Mouse (Mus musculus) G1E (cell line): ENCODE results near the gene Axin1. TPM values are rescaled to one million over a fixed set of nuclear protein-coding genes. Genes with fewer than 3 reads are reported as not detected.
A peak's percentile ranks its signal among the peaks of the same experiment; 100 is the strongest.

Experiments used
- ATAC-seq: 2 replicates; pipeline ENCODE4 v1.8.0; 2016; ENCODE audit warnings: mild to moderate bottlenecking; ENCODE audit not compliant: insufficient number of reproducible peaks, poor library complexity, low FRiP score, severe bottlenecking; ENCODE audit errors: extremely low read depth
- DNase-seq: peaks from one replicate; pipeline ENCODE4 v3.0.0; 2012; ENCODE audit warnings: low spot score
- H3K27me3 ChIP-seq: 2 replicates; pipeline ENCODE4 v1.6.1; 2012; ENCODE audit warnings: mild to moderate bottlenecking, low read length, inconsistent platforms; ENCODE audit not compliant: insufficient read depth
- H3K36me3 ChIP-seq: replicated peaks from 2 replicates; pipeline ENCODE3; 2012; ENCODE audit warnings: mild to moderate bottlenecking, inconsistent platforms
- H3K4me1 ChIP-seq: 2 replicates; pipeline ENCODE4 v1.6.1; 2012; ENCODE audit warnings: low read depth, low read length, inconsistent platforms, mixed read lengths; ENCODE audit not compliant: insufficient read depth
- H3K4me3 ChIP-seq: 2 replicates; pipeline ENCODE4 v1.5.1; 2012; ENCODE audit warnings: low read depth, mild to moderate bottlenecking, inconsistent platforms, low read length, moderate library complexity, mixed read lengths
- H3K9me3 ChIP-seq: replicated peaks from 2 replicates; pipeline ENCODE4 v1.6.1; 2012; ENCODE audit warnings: inconsistent platforms
- CTCF ChIP-seq: IDR thresholded peaks from 2 replicates; pipeline ENCODE4 v1.5.1; 2012; ENCODE audit warnings: low read depth, low read length, inconsistent platforms, mixed read lengths
- GATA1 ChIP-seq: IDR thresholded peaks from 2 replicates; pipeline ENCODE4 v1.6.1; 2012; ENCODE audit warnings: borderline replicate concordance, low read length, inconsistent platforms, mixed read lengths
- GATA2 ChIP-seq: IDR thresholded peaks from 2 replicates; pipeline ENCODE4 v1.6.1; 2012; ENCODE audit warnings: low read depth, low read length, inconsistent platforms, borderline replicate concordance
- POLR2AphosphoS5 ChIP-seq: IDR thresholded peaks from 2 replicates; pipeline ENCODE4 v1.6.1; 2012; ENCODE audit warnings: low read depth, low read length, inconsistent platforms; ENCODE audit not compliant: insufficient replicate concordance
- TAL1 ChIP-seq: conservative IDR thresholded peaks from 2 replicates; pipeline ENCODE4 v1.6.1; 2012; ENCODE audit warnings: low read depth, low read length, inconsistent platforms, mixed read lengths
- polyA plus RNA-seq: library from polyadenylated mRNA; stranded (reverse); fragments of >175 nt; gene quantifications from 2 replicates; pipeline ENCODE4 v1.2.3, GENCODE M21; 2012
- total RNA-seq, 2 experiments: library from RNA; stranded (forward) in 1 of 2; stranded (reverse) in 1 of 2; fragments of 200-1000 nt in 1 of 2; fragments of >200 nt in 1 of 2; fragmentation: Nextera tagmentation in 1 of 2; gene quantifications; 2 replicates each; pipeline ENCODE4 v1.2.3; 2014 to 2017

The Axin1 gene
- total and polyA plus RNA-seq, 3 experiments = 45.5 to 96.7 (median 87.3) TPM

DNA sequence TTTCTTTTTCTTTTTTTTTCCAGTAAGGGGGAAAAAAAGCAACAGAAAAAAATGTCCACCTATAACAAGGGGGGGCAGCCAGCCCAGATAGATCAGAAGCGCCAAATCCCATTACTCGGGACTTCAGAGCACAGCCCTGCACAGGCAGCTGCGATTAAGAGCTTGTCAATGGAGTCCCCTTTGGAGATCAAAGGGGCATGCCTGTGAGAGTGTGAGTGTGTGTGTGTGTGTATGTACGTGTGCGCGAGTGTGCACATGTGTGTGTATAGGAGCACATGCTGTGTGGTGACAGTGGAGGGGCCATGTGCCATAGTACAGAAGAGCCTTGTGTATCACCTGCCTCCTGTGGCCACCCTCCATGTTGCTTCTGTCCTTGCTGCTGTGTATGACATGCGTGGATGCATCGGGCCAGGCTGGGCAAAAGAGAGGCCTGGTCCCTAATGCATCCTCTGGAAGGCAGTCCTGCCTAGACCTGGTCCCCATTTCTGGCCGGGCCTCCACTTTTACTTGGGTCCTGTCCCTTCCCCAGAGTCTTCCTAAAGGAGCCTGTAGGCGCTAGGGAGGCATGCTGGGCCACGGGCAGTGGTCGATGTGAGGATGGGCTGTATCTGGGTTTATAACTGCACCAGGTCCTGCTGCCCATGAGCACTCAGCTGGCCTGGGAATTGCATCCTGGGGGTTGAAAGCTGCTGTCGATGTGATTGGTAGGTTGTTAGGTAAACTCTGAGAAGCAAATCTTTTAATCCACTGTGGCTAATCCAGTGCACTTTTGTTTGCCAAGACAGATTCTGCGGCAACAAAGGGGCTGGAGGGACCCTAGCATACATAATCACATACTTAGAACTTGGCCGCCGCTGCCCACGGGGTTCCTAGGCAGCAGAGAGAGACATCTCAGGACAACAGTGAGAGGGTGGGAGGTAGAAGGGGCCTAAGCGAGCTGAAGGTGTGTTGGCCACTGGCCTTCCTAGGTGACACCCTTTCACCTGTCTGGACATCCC is 6.3 kb upstream of the Axin1 start:
- DNase-seq = no peak
- H3K4me3 ChIP-seq = no peak overlapping the region
- H3K27me3 ChIP-seq = no peaks in the 10 kb centered on the region
- peaks cover 8% of the 10 kb centered on the region for H3K4me1 ChIP-seq
- H3K36me3 ChIP-seq = peaks cover 81% of the 10 kb centered on the region
- no peaks in the 10 kb centered on the region for H3K9me3 ChIP-seq
- TF ChIP-seq GATA1 = no peak
- TF ChIP-seq CTCF = no peak
- no peak for TF ChIP-seq TAL1
- no peak for TF ChIP-seq GATA2
- TF ChIP-seq POLR2AphosphoS5 = no peak
- no peak for ATAC-seq

DNA sequence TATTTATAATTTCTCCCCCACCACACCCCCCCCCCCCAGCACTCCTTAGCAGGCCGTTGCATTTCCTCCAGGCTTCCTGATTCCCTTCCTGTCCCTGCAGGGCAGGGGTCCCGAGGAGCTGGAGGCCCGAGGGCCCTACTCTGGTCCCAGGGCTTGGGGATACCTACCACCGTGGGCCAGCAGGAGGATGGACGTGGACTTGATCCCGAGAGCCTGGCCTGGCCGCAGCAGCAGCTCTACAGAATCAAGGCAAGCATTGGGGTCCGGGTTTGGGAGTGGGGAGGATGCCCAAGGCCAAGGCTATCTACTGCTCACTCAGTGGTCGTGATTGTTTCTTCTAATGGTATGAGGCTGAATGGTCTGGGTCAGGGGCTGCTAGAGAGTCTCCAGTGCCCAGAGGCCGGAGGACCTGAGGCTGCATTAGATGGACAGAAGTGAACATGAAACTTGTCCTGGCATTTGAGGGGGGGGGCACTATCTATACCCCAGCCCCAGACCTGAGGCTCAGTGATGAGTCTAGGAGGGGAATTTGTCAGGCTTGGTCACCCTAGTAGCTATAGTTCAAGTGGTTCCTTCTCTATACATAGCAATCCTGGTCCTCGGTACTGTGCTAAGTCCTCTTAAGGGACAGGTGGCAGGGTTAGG is 1.3 kb upstream of the Axin1 start:
- no peak for TF ChIP-seq TAL1
- no peak for TF ChIP-seq GATA1
- no peak for TF ChIP-seq POLR2AphosphoS5
- no peak for TF ChIP-seq CTCF
- TF ChIP-seq GATA2 = no peak
- no peak for ATAC-seq
- Histone ChIP-seq H3K36me3 (peaks cover 47% of the 10 kb centered on the region), H3K4me3 (no peak overlapping the region; the same call in 1 of the 2 replicates), H3K4me1 (peaks cover 43% of the 10 kb centered on the region), H3K9me3 (no peaks in the 10 kb centered on the region), H3K27me3 (no peaks in the 10 kb centered on the region)
- DNase-seq = no peak

DNA sequence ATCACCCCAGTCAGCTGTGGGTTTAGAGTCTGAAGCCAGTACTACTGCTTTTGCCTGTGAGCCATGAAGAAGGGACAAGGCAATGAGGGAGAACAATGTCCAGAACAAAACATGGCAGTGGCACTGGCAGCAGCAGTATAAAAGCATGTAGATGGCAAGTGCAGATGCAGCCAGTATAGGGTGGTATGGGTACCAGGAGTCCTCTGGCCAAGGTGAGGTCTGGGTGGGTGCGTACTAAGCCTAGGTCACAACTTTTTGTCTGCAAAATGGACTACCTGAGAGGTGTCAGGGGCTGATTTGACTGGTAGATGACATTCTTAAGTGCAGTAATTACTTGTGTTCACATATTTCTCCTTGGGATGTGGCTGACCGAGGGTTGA is 747 bp upstream of the Axin1 start:
- H3K9me3 ChIP-seq = no peaks in the 10 kb centered on the region
- H3K36me3 ChIP-seq = peaks cover 47% of the 10 kb centered on the region
- H3K4me1 ChIP-seq = peaks cover 44% of the 10 kb centered on the region
- no peak for TF ChIP-seq POLR2AphosphoS5
- no peak for TF ChIP-seq CTCF
- no peak for TF ChIP-seq TAL1
- TF ChIP-seq GATA2 = no peak
- TF ChIP-seq GATA1 = no peak
- peak overlapping the region; percentile 88 for H3K4me3 ChIP-seq
- DNase-seq (no peak), ATAC-seq (no peak)
- no peaks in the 10 kb centered on the region for H3K27me3 ChIP-seq

DNA sequence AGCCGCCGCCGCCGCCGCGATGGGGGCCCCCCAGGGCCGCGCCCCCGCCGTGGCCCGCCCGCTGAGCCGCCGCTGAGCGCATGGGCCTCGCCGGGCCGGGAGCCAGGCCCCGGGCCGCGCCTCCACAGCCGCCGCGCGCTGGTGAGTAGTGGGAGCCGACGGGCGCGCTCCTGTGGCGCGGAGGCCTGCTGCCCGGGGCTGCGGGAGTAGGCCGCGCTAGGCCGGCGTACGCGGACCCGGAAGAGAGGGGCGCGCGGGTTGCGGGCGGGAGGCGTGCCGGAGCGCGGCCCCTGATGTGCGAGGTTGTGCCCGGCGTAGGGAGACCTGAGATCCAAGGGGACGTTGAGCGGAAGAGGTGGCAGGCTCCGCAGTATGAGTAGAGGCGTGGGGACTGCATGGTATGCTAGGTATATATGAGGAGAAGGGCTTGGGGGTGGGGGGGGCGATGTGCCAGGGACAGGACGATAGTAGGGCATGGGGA is 453 bp downstream of the Axin1 start:
- H3K4me3 ChIP-seq = peak overlapping the region; percentile 88
- ATAC-seq (no peak), DNase-seq (peak; percentile 28)
- H3K36me3 ChIP-seq = peaks cover 49% of the 10 kb centered on the region
- peaks cover 47% of the 10 kb centered on the region for H3K4me1 ChIP-seq
- no peak for TF ChIP-seq TAL1
- no peak for TF ChIP-seq GATA2
- H3K9me3 ChIP-seq = no peaks in the 10 kb centered on the region
- H3K27me3 ChIP-seq = no peaks in the 10 kb centered on the region

DNA sequence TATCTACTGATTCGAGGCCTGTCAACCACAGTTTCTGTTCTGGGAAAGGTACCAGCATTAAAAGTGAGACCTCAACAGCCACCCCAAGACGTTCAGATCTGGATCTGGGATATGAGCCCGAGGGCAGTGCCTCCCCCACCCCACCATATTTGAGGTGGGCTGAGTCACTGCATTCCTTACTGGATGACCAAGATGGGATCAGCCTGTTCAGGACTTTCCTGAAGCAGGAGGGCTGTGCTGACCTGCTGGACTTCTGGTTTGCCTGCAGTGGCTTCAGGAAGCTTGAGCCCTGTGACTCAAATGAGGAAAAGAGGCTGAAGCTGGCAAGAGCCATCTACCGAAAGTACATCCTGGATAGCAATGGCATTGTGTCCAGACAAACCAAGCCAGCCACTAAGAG is 4.3 kb downstream of the Axin1 start:
- Histone ChIP-seq H3K9me3 (no peaks in the 10 kb centered on the region), H3K4me1 (peaks cover 43% of the 10 kb centered on the region), H3K36me3 (peaks cover 66% of the 10 kb centered on the region), H3K27me3 (no peaks in the 10 kb centered on the region), H3K4me3 (no peak overlapping the region)
- ATAC-seq = no peak
- DNase-seq = no peak
- TF ChIP-seq GATA2 = no peak
- no peak for TF ChIP-seq TAL1
- TF ChIP-seq CTCF = no peak
- no peak for TF ChIP-seq GATA1
- TF ChIP-seq POLR2AphosphoS5 = no peak

DNA sequence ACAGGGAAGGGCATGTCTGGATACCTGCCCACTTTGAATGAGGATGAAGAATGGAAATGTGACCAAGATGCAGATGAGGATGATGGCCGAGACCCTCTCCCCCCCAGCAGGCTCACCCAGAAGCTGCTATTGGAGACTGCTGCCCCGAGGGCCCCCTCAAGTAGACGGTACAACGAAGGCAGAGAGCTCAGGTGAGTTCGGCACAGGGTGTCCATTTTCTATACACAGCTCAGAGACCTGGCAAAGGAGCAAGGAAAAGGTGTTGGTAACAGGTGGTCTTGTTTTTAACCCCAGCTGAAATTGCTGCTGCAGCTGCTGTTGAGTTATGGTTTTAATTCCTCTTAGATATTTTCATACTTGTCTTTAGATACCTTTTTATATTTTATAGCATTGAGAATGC is 4.9 kb downstream of the Axin1 start:
- no peaks in the 10 kb centered on the region for H3K27me3 ChIP-seq
- DNase-seq = no peak
- TF ChIP-seq CTCF = no peak
- TF ChIP-seq GATA2 = no peak
- H3K9me3 ChIP-seq = no peaks in the 10 kb centered on the region
- peaks cover 38% of the 10 kb centered on the region for H3K4me1 ChIP-seq
- no peak overlapping the region for H3K4me3 ChIP-seq
- no peak for ATAC-seq
- peaks cover 72% of the 10 kb centered on the region for H3K36me3 ChIP-seq
